ENCODE assay signal across 9 mouse cellular contexts in the genomic region with DNA sequence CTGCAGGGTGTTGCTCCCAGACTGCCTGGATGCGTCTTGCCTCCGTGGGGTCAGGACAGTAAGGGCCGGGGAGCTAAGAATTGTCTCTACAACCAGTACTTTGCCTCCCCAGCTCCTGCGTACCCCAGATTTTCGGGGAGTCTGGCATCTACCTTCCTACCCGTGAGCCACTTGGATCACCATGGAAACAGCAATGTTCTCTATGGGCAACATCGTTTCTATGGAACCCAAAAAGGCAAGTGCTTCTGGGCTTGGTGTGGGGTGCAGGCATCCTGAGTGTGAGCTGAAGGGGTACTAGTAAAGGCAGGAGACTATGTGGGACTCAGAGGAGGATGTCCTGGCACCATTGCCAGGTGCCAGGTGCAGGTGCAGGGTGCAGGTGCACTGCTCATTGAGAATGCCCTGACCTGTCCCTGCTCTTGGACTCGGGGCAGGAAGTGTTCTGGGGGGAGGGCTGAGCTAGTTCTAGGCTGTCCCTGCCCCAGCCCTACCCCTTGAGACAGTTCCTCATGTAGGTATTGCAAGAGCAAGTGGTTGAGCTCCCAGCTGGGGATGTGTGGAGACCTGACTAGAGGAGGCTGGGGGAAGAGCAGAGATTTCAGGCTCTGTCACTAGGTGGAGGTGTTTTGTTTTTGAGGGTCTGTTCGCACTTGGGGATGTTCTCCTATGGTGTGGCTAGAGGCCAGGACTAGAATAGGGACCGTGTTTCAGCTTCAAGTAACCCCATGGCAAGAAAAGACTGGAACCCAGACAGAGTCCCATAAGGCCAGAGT. TPM values are rescaled to one million over a fixed set of nuclear protein-coding genes. Genes with fewer than 3 reads are reported as not detected.
DNase-seq lines count a peak whose midpoint lies in the region; ATAC-seq and TF ChIP-seq lines count a peak whose summit lies in the region.
"Had no signal": no experiment of that assay in that cellular context is flagged by ENCODE, and none has a peak within 500 bp of the region (broad histone marks: within the 10 kb centered on the region; RNA-seq: fewer than 3 reads in every experiment).

No protein-coding gene starts in this region.

- DNase-seq in thymus, adult 2 months: peak; percentile 44
- no peak for DNase-seq in thymus, adult 18-20 months
- DNase-seq in cerebellum, adult 9-11 months: no peak
- no peak for DNase-seq in adipocyte (ENCODE audit: low spot score)
- DNase-seq: adrenal gland, postnatal 36 days had no signal

- H3K4me3 ChIP-seq in thymus, adult 2 months (ENCODE audit: control insufficient read depth, insufficient read depth, low read length): no peak overlapping the region
- no peak overlapping the region for H3K4me3 ChIP-seq in forebrain, embryonic 16.5 days (replicated peaks; ENCODE audit: low read length)
- H3K4me3 ChIP-seq in midbrain, embryonic 13.5 days (replicated peaks): no peak overlapping the region

- H3K9ac ChIP-seq in forebrain, embryonic 16.5 days (replicated peaks; ENCODE audit: low read depth, low read length): no peak overlapping the region
- H3K9ac ChIP-seq in midbrain, embryonic 13.5 days (replicated peaks): peak overlapping the region; percentile 16; the same call in 1 of the 2 replicates
- H3K9ac ChIP-seq: liver, embryonic 14.5 days had no signal

- no peaks in the 10 kb centered on the region for H3K27me3 ChIP-seq in thymus, adult 2 months (ENCODE audit: control insufficient read depth, insufficient read depth, low read length)
- no peaks in the 10 kb centered on the region for H3K27me3 ChIP-seq in forebrain, embryonic 16.5 days (replicated peaks; ENCODE audit: control insufficient read depth, insufficient read depth, low read length)
- H3K27me3 ChIP-seq in midbrain, embryonic 13.5 days: no peaks in the 10 kb centered on the region

- peak; percentile 24; the same call in 1 of the 2 replicates for TF ChIP-seq CTCF in thymus, adult 2 months (IDR thresholded peaks at IDR 0.05; ENCODE audit: borderline replicate concordance, control insufficient read depth, extremely low read depth, insufficient read depth, low read length, poor library complexity)

- H3K36me3 ChIP-seq in thymus, adult 2 months (ENCODE audit: control insufficient read depth, insufficient read depth, low read length): no peaks in the 10 kb centered on the region
- H3K36me3 ChIP-seq in forebrain, embryonic 16.5 days (ENCODE audit: control insufficient read depth, insufficient read depth): peaks cover under 1% of the 10 kb centered on the region; the same call in 1 of the 2 replicates
- H3K36me3 ChIP-seq in midbrain, embryonic 13.5 days: peaks cover 48% of the 10 kb centered on the region

- 0 out of 2 replicates have a peak overlapping the region, but pooled peaks have one; percentile 8 for H3K4me2 ChIP-seq in forebrain, embryonic 16.5 days (ENCODE audit: low read length)
- no peak overlapping the region for H3K4me2 ChIP-seq in midbrain, embryonic 13.5 days (replicated peaks)

- H3K9me3 ChIP-seq in forebrain, embryonic 16.5 days (ENCODE audit: control insufficient read depth, low read length): no peaks in the 10 kb centered on the region
- no peaks in the 10 kb centered on the region for H3K9me3 ChIP-seq in midbrain, embryonic 13.5 days

- no peak; the same call in 1 of the 2 replicates for ATAC-seq in forebrain, embryonic 16.5 days
- peak; percentile 17 for ATAC-seq in midbrain, embryonic 13.5 days
- ATAC-seq in activated CD4-positive, CD25-positive, alpha-beta regulatory T cell, adult 4 months: no peak

- no peak for TF ChIP-seq POLR2A in thymus, adult 2 months (IDR thresholded peaks at IDR 0.05; ENCODE audit: control insufficient read depth, extremely low read depth, insufficient read depth, low read length, poor library complexity)

- peaks cover 23% of the 10 kb centered on the region for H3K4me1 ChIP-seq in thymus, adult 2 months (replicated peaks; ENCODE audit: control insufficient read depth, insufficient read depth, low read length)
- H3K4me1 ChIP-seq in forebrain, embryonic 16.5 days (replicated peaks; ENCODE audit: control insufficient read depth, insufficient read depth, low read length): peaks cover 47% of the 10 kb centered on the region
- peaks cover 65% of the 10 kb centered on the region for H3K4me1 ChIP-seq in midbrain, embryonic 13.5 days (replicated peaks)

- 72% methylated on average over 10 of the region's 10 CpGs for WGBS in thymus, adult 2 months
- WGBS in forebrain, embryonic 16.5 days: 63% methylated on average over 10 of the region's 10 CpGs
- WGBS in midbrain, embryonic 13.5 days: 65% methylated on average over 10 of the region's 10 CpGs

- H3K27ac ChIP-seq in thymus, adult 2 months (ENCODE audit: control insufficient read depth, insufficient read depth, low read length): no peak overlapping the region
- H3K27ac ChIP-seq in forebrain, embryonic 16.5 days (ENCODE audit: low read length): no peak overlapping the region
- peak overlapping the region; percentile 70 for H3K27ac ChIP-seq in midbrain, embryonic 13.5 days
- H3K27ac ChIP-seq: liver, embryonic 14.5 days had no signal

RNA-seq across cellular contexts. Expression of a gene that starts 35.6 kb away (rescaled TPM):
- polyA plus RNA-seq in thymus, adult 2 months (2012; rRNA removed): 11.0 and 15.1 TPM in 2 replicates
- 14.5 and 14.8 TPM in 2 replicates for polyA plus RNA-seq in forebrain, embryonic 16.5 days (2015; fragmentation: Nextera tagmentation; extraction: Ambion mirVana)
- polyA plus RNA-seq in midbrain, embryonic 13.5 days (2015; fragmentation: Nextera tagmentation; extraction: Ambion mirVana): 17.4 and 19.5 TPM in 2 replicates
- not detected for polyA plus RNA-seq in activated CD4-positive, CD25-positive, alpha-beta regulatory T cell, adult 4 months (2017; shearing (Covaris generic))

Comparison
In these comparisons a context has a peak if more than half of its experiments do, and no peak if none do; other contexts are left out.
1. RNA of a gene that starts 35.6 kb away (polyA plus RNA-seq): 17.4 to 19.5 TPM in midbrain, embryonic 13.5 days, 14.5 to 14.8 TPM in forebrain, embryonic 16.5 days and 11.0 to 15.1 TPM in thymus, adult 2 months; not detected in activated CD4-positive, CD25-positive, alpha-beta regulatory T cell, adult 4 months; every median in the first group is over 10 times any median in the second.